Mouse (Mus musculus) mesoderm, embryonic 11.5 days (tissue): ENCODE measurements around the gene Grid1.

Source experiments
- DNase-seq: peaks from one replicate; pipeline ENCODE4 v3.0.0-alpha.2; 2012; ENCODE audit warnings: low read depth, low spot score

Grid1 gene

DNA sequence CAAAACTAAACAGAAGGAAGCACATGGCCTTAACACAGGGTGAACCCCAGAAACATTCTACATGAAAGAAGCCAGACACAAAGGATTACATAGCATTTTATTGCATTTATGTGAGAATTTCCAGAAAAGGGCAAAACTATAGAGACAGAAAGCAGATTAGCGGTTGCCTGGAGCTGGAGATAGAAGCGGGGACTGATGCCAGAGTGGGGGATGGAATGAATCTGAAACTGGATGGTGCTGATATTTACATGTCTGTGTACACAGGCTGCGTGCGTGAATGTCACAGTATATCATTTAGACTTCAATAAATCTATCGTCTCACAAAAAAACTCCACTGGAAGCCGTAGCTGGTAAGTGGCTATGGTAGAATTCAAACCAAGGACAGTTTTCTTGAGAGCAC lies 96.4 kb downstream of the Grid1 start:
- no peak for DNase-seq

- no peak for DNase-seq
Measured at GRCm38 (mm10) chr14:34917111-34917510, 97.2 kb downstream of the Grid1 start.

GRCm38 (mm10) chr14:34919221-34919620 lies 99.3 kb downstream of the Grid1 start:
- DNase-seq = no peak

- no peak for DNase-seq
Measured at GRCm38 (mm10) chr14:34921265-34921664, 101.4 kb downstream of the Grid1 start.

- no peak for DNase-seq
Measured at GRCm38 (mm10) chr14:34925021-34925420, 105.1 kb downstream of the Grid1 start.

DNA sequence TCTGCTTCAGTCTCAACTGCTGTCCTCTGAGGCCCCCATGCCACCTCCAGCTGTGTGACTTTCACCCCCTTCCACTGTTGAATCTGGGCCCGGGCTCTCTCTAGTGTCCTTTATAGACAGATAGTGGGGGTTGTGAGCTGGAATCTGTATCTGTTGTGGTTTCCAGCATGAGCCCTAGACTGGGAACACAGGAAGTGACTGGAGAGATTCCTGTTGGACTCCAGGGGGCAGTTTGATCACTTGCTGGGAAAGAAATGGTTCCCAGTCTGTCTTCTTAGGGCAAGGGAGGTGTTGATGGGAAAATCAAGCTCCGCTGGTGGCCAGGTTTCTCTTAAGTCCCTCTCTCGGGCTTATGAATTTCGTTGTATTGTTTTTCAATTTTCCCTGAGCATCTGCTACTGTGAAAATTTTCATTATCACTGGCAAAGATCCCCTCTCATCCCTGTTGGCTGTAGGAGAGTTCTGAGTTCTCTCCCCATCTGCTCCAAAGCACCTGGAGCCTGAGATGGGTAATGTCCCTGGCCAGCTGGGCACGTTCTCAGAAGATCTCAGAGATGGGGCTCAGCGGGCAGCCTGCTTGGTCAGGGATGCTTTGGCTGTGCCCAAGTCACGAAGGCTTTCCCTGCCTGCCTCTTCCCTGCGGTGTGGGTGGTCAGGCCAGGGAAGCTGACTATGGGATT lies 110.3 kb downstream of the Grid1 start:
- DNase-seq = no peak

DNA sequence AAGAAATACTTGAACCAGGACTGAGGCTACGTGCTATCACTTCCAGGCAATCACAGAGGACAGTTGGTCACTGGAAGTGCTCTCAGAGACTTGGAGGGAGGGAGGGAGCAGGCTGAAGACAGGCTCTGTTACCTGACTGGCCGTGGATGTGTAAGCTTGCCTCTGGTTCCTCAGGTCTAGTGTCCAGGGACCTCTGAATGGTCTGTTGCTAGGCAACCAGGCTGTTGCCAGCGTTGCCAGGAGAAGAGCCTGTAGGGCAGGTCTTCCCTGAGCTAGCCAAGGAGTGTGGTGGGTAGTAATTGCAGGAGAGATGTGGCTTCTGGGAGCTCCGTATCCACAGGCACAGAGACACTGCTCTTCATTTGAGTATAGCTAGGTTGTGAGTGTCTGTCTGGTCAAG lies 113.3 kb downstream of the Grid1 start:
- peak; percentile 22 for DNase-seq

- DNase-seq = no peak
Measured at GRCm38 (mm10) chr14:34936192-34936770, 116.4 kb downstream of the Grid1 start.

- DNase-seq = no peak
Measured at GRCm38 (mm10) chr14:34944390-34944979, 124.6 kb downstream of the Grid1 start.

GRCm38 (mm10) chr14:34945471-34946313 lies 125.8 kb downstream of the Grid1 start:
- no peak for DNase-seq

- no peak for DNase-seq
Measured at GRCm38 (mm10) chr14:34946314-34946583, 126.3 kb downstream of the Grid1 start.

DNA sequence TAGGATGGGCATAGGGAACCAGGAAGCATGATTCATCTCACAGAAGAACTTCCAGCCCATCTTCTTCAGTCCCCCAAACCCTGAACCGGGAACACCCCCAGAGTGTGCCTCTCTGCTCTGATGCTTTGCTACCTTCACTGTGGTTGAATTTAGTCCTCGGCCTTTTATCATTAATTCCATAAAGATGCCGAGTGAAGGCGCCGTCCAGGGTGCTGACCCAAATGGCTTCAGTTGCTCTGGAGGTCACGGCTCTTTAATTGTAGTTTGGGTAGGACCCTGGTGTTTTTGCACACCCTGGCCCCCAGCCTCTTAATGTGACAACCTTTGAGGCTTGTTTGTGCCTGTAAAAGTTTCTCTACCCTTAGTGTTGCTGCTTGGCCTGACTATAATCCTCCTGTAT lies 128.3 kb downstream of the Grid1 start:
- peak; percentile 27 for DNase-seq

DNA sequence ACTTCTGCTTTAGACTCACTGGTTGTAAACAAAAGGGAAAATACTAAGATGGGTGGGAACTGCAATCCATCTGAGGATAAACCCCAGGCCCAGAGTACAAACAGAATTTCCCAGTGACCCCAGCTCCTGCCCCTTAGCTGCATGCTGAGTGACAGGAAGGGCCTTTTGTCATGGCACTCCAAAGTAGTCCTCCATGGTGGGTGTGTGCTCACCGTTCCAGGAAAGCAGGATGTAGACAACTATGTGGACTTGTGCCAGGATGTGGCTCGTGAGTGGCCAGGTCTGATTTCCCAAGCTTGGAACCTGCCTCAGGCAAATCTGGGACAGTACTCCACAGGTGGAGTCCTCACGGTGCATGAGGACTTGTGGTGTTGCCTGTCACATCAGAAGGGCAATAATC lies 132.4 kb downstream of the Grid1 start:
- no peak for DNase-seq

GRCm38 (mm10) chr14:34953566-34953965 lies 133.7 kb downstream of the Grid1 start:
- DNase-seq = no peak

GRCm38 (mm10) chr14:34955689-34956088 lies 135.8 kb downstream of the Grid1 start:
- no peak for DNase-seq

DNA sequence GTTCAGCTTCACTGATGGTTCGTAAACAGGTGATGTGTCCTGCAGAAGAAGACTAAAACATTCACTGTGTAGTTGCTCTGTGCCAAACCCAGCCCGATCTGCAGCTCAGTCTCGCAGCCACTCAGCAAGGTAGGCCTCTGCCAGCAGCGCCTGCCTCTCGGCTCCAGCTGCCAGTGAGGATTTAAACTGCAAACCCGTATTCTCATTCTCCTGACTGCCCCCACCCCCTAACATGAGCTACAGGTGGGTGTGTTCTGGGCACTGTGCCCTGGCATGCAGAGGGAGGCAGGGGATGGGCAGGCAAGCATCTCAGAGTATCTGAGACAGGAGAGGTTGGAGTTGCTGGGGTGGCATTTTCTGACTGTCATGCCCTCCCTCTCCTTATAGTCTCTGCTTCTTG lies 140.3 kb downstream of the Grid1 start:
- DNase-seq = no peak

- DNase-seq = no peak
Measured at GRCm38 (mm10) chr14:34963616-34964168, 143.8 kb downstream of the Grid1 start.

DNA sequence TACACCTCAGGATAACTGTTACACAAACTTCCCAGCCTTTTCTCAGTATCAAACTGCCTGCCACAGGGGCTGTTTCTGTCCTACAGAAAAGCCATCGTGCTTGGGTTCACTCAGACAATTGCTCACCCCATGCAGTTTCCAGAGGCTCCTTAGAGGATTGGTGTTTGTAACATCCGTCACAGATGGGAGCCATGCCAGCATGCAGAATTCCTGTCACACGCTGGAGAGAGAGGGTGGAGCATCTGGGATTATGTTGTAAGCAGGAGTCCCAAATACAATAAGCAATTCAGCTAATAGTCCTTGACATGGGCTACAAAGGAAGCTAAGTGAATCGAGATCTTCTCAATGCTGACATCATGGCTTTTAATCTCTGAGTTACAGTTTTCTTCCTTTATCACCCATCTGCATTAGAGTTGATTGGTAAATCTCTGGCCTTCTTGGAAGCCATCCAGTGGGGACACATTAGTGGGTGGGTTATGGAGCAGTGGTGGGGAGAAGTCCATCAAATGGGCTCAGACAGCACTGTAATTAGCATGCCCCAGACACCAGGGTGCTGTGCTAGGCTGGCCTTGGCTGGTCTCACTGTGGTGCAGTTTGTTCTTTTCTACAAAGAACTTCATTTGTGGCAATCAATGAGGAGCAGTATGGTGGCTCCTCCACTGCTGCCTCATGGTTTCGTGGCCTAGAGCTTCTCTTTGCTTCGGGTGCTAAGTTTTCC lies 149.4 kb downstream of the Grid1 start:
- DNase-seq = peak; percentile 37

DNA sequence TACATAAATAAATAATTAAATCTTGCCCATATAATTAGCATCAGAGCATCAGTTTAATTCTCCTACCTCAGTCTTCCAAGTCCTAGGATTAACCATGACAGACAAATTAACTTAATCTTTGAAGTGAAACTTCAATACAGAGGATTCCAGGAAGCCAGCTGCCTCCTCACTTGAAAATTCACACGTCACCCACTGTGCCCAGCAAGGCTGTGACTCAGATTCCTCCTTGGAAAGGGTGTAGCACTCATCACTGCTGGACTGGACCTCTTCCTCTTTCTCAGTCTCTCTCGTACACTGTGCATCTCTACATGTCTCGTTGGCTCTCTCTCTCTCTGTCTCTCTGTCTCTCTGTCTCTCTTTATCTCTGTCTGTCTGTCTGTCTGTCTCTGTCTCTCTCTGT lies 153.0 kb downstream of the Grid1 start:
- no peak for DNase-seq

DNA sequence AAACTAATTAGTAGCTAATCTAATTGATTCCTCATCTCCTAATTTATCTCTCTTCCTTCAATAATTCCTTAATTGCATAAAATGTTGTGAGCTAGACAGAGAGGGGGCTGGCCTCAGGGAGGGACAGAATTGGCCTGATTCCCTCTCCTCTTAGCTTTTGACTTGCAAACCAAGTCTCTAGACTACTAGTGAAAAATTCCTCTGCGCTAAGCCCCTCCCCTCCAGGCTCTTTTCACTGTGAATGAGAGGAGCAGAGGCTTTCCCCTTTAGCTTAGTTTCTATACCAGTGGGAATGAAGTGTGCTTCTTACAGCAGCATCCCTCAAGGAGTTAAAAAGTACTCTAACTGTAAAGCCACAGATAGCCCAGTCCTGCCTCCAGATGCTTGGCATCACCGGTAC lies 160.8 kb downstream of the Grid1 start:
- no peak for DNase-seq

DNA sequence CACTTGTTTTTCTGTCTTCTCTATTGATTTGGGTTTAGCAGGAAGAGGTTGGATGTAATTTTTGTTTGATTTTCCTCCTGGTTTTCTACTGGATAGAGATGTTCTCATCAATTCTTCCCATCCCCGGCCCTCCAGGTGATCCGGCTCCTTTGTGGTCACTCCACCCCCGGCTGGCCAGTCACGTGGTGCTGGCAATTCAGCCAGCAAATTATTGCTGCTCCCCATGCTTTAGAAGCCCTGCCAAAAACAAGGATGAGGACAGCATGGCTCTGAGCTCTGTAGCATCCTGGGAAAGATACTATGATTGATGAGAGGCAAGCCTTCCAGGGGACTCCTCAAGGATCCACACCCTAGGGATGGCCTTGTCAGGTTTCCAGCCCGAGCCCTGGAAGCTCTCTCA lies 169.2 kb downstream of the Grid1 start:
- no peak for DNase-seq

DNA sequence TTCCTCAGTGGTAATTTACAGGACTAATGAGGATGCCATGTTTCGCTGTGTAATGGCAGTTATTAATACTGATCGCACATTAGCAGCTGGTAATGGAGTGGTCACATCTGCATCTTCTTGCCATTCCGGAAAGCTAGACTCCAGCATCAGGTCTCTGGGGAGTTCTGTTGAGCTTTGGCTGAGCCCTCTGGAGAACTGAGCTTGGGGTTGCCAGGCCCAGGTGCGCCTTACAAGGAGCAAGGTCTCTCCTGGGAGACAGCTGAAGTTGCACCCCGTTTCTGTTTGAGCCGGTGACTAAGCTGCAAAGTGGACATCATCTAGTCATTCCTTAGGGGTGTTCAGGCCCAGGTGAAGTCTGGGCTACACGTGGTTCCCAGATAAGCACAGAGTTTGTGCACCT lies 186.8 kb downstream of the Grid1 start:
- no peak for DNase-seq
